Comparison of ENCODE assay signal across 15 mouse cellular contexts in the genomic region with DNA sequence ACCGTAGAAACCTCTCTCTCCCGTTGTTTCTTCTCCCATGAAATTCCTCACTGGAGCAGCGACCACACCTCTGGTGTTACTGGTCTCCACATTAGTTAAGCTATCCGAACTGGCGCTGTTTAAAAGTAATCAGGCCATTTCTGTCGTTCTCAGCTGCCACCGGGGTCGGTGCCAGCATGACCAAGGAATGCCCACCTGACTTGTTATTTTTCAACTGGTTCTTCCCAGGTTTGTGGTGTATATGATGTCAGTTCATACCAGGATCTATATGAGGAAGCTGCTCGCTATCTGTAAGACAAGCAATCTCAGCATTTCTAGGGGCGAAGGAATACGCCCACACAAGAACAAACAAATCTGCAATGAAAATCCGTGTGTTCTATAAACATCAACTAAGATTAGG.
"Had no signal": no experiment of that assay in that cellular context is flagged by ENCODE, and none has a peak within 500 bp of the region (broad histone marks: within the 10 kb centered on the region; RNA-seq: fewer than 3 reads in every experiment).

No protein-coding gene starts in this region.

- H3K9ac ChIP-seq: neural tube, embryonic 15.5 days; stomach, embryonic 15.5 days had no signal

- H3K4me1 ChIP-seq: stomach, embryonic 15.5 days had no signal

- H3K9me3 ChIP-seq: neural tube, embryonic 15.5 days; stomach, embryonic 15.5 days had no signal

- H3K27ac ChIP-seq: neural tube, embryonic 15.5 days; stomach, embryonic 15.5 days; stomach, postnatal 0 days had no signal

- H3K4me2 ChIP-seq: neural tube, embryonic 15.5 days; stomach, embryonic 15.5 days had no signal

- DNase-seq: retina, postnatal 1 day; right cerebral cortex, adult 18-20 months; right cerebral cortex, postnatal 14 days; right cerebral cortex, postnatal 25 days; right cerebral cortex, postnatal 4 days; spleen, adult 18-20 months; thymus, adult 18-20 months; thymus, adult 2 months; thymus, postnatal 14 days; thymus, postnatal 25 days; thymus, postnatal 36 days; thymus, postnatal 4 days had no signal

- H3K36me3 ChIP-seq: neural tube, embryonic 15.5 days; stomach, embryonic 15.5 days had no signal

- H3K4me3 ChIP-seq: neural tube, embryonic 15.5 days; stomach, embryonic 15.5 days had no signal
